In the genomic region with DNA sequence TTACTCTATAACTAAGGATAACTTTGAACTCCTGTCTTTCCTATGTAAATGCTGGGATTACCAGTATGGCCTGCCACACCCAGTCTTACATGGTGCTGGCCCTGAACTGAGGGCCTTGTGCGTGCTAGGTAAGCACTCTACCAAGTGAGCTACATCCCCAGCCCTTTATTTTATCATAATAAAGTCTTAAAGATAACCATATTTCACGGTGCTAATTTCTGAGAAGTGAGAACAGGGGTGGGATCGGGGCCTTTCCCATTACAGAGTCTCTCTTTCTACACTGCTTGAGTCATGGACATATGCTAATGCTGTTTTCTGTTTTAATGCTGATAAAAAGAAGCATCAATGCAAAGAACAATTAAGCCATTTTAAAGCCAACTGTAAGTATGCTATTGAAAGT, we compare ENCODE assay signal across 27 mouse cellular contexts. TPM values are rescaled to one million over a fixed set of nuclear protein-coding genes. Genes with fewer than 3 reads are reported as not detected.
DNase-seq lines count a peak whose midpoint lies in the region; ATAC-seq and TF ChIP-seq lines count a peak whose summit lies in the region.
"Had no signal": no experiment of that assay in that cellular context is flagged by ENCODE, and none has a peak within 500 bp of the region (broad histone marks: within the 10 kb centered on the region; RNA-seq: fewer than 3 reads in every experiment).

No protein-coding gene starts in this region.

- no peak overlapping the region for H3K4me3 ChIP-seq in lung, postnatal 0 days (ENCODE audit: low read depth, low read length)
- H3K4me3 ChIP-seq in lung, adult 2 months (replicated peaks; ENCODE audit: extremely low read depth, low read depth, low read length): no peak overlapping the region
- H3K4me3 ChIP-seq in liver, embryonic 14.5 days (ENCODE audit: insufficient read depth in 1 of 2, low read depth in 2 of 2, low read length in 2 of 2): no peak overlapping the region; a peak in 1 of 4 replicates
- H3K4me3 ChIP-seq: embryonic facial prominence, embryonic 13.5 days; heart, embryonic 15.5 days; hindbrain, embryonic 15.5 days; left cerebral cortex, adult 2 months; midbrain, embryonic 15.5 days; myocyte; neural tube, embryonic 13.5 days had no signal

- 0 out of 2 replicates have a peak overlapping the region, but pooled peaks have one; percentile 19 for H3K9ac ChIP-seq in lung, postnatal 0 days (replicated peaks; ENCODE audit: low read depth)
- peak overlapping the region; percentile 38 for H3K9ac ChIP-seq in liver, embryonic 14.5 days (replicated peaks)
- H3K9ac ChIP-seq: embryonic facial prominence, embryonic 13.5 days; heart, embryonic 15.5 days; hindbrain, embryonic 15.5 days; midbrain, embryonic 15.5 days; neural tube, embryonic 13.5 days had no signal

- H3K4me1 ChIP-seq in lung, postnatal 0 days (ENCODE audit: insufficient read depth, low read depth, low read length): peaks cover 9% of the 10 kb centered on the region; the same call in 1 of the 2 replicates
- peaks cover 17% of the 10 kb centered on the region for H3K4me1 ChIP-seq in lung, adult 2 months (ENCODE audit: control insufficient read depth, insufficient read depth, low read length)
- H3K4me1 ChIP-seq in liver, embryonic 14.5 days (replicated peaks; ENCODE audit: control insufficient read depth in 2 of 2, insufficient read depth in 2 of 2, low read length in 1 of 2): peaks cover 43 to 59% of the 10 kb centered on the region in 2 experiments

- TF ChIP-seq CTCF in lung, postnatal 0 days (IDR thresholded peaks at IDR 0.05): no peak
- TF ChIP-seq CTCF in lung, adult 2 months (IDR thresholded peaks at IDR 0.05; ENCODE audit: insufficient read depth, low read length): no peak
- no peak for TF ChIP-seq CTCF in liver, embryonic 14.5 days (IDR thresholded peaks at IDR 0.05; ENCODE audit: low read depth)

- TF ChIP-seq EP300 in lung, postnatal 0 days (IDR thresholded peaks at IDR 0.05): no peak
- 0 out of 2 replicates have a peak, but pooled peaks have one; percentile 10 for TF ChIP-seq EP300 in liver, embryonic 14.5 days (IDR thresholded peaks at IDR 0.05; ENCODE audit: low read depth)

- 83% methylated on average over 3 of the region's 3 CpGs for WGBS in lung, postnatal 0 days
- 88% methylated on average over 3 of the region's 3 CpGs for WGBS in lung, adult 2 months
- WGBS in liver, embryonic 14.5 days (ENCODE audit: insufficient replicate concordance): 15% methylated on average over 3 of the region's 3 CpGs

- no peak for TF ChIP-seq POLR2A in lung, adult 2 months (IDR thresholded peaks at IDR 0.05; ENCODE audit: borderline replicate concordance, extremely low read depth, low read depth, low read length)

- no peak for ATAC-seq in lung, postnatal 0 days
- ATAC-seq in liver, embryonic 14.5 days (ENCODE audit: insufficient read depth): peak; percentile 47
- ATAC-seq: forebrain, embryonic 14.5 days; midbrain, embryonic 15.5 days had no signal

- H3K9me3 ChIP-seq in lung, postnatal 0 days (ENCODE audit: low read length): no peaks in the 10 kb centered on the region
- no peaks in the 10 kb centered on the region for H3K9me3 ChIP-seq in liver, embryonic 14.5 days (ENCODE audit: control insufficient read depth, low read length)
- H3K9me3 ChIP-seq: embryonic facial prominence, embryonic 13.5 days; heart, embryonic 15.5 days; hindbrain, embryonic 15.5 days; midbrain, embryonic 15.5 days; neural tube, embryonic 13.5 days had no signal

- H3K27me3 ChIP-seq in lung, postnatal 0 days (replicated peaks; ENCODE audit: insufficient read depth, low read length): no peaks in the 10 kb centered on the region
- H3K27me3 ChIP-seq in liver, embryonic 14.5 days (ENCODE audit: control insufficient read depth, insufficient read depth, low read length): no peaks in the 10 kb centered on the region
- H3K27me3 ChIP-seq: embryonic facial prominence, embryonic 13.5 days; heart, embryonic 15.5 days; hindbrain, embryonic 15.5 days; midbrain, embryonic 15.5 days; neural tube, embryonic 13.5 days had no signal

- H3K4me2 ChIP-seq in lung, postnatal 0 days (replicated peaks; ENCODE audit: low read depth, low read length): no peak overlapping the region
- peak overlapping the region; percentile 52 for H3K4me2 ChIP-seq in liver, embryonic 14.5 days (ENCODE audit: low read depth)
- H3K4me2 ChIP-seq: embryonic facial prominence, embryonic 13.5 days; heart, embryonic 15.5 days; hindbrain, embryonic 15.5 days; midbrain, embryonic 15.5 days; neural tube, embryonic 13.5 days had no signal

- no peaks in the 10 kb centered on the region for H3K36me3 ChIP-seq in lung, postnatal 0 days (ENCODE audit: insufficient read depth, low read length)
- no peaks in the 10 kb centered on the region for H3K36me3 ChIP-seq in liver, embryonic 14.5 days (replicated peaks; ENCODE audit: control insufficient read depth, insufficient read depth, low read depth)
- H3K36me3 ChIP-seq: heart, embryonic 15.5 days; midbrain, embryonic 15.5 days had no signal

- no peak overlapping the region for H3K27ac ChIP-seq in lung, postnatal 0 days (ENCODE audit: low read length)
- H3K27ac ChIP-seq in liver, embryonic 14.5 days: peak overlapping the region; percentile 88
- H3K27ac ChIP-seq: embryonic facial prominence, embryonic 13.5 days; heart, embryonic 15.5 days; hindbrain, embryonic 15.5 days; kidney, postnatal 0 days; left cerebral cortex, adult 2 months; midbrain, embryonic 15.5 days; neural tube, embryonic 13.5 days had no signal

- no peak for DNase-seq in lung, postnatal 0 days (ENCODE audit: low spot score)
- DNase-seq in lung, adult 2 months: no peak
- peak; percentile 63 for DNase-seq in c-Kit-positive CD71-positive TER-119-negative erythroid progenitor cells, embryonic 14.5 days (ENCODE audit: low read depth)
- peak; percentile 38 to 72 (median 46) for DNase-seq in liver, embryonic 14.5 days (ENCODE audit: low read depth in 3 of 3, low spot score in 3 of 3)
- DNase-seq in embryo, embryonic 10 days (ENCODE audit: low spot score): no peak
- DNase-seq in gastrocnemius, postnatal 10 days: no peak
- DNase-seq in testis, postnatal 10 days (ENCODE audit: low spot score): no peak
- DNase-seq: adrenal gland, postnatal 25 days; cerebellum, adult 18-20 months; cerebellum, postnatal 14 days; embryo, embryonic 11 days; gastrocnemius, postnatal 14 days; heart, postnatal 36 days; kidney, adult 2 months; left cerebral cortex, postnatal 4 days; lung, postnatal 14 days; thymus, postnatal 14 days had no signal

RNA-seq across cellular contexts. Expression of a gene that starts 4.0 kb away (rescaled TPM):
- polyA plus RNA-seq in lung, postnatal 0 days (2015; fragmentation: Nextera tagmentation; extraction: Ambion mirVana): 9.3 and 10.4 TPM in 2 replicates
- 37.2 and 40.6 TPM in 2 replicates for polyA plus RNA-seq in lung, adult 2 months (2012; rRNA removed)
- 8.3 and 10.5 TPM in 2 replicates for polyA plus RNA-seq in liver, embryonic 14.5 days (2012; rRNA removed)
- 8.2 and 9.9 TPM in 2 replicates for polyA plus RNA-seq in liver, embryonic 14.5 days (2014; fragmentation: Nextera tagmentation; extraction: Ambion mirVana)
- total RNA-seq in gastrocnemius, postnatal 10 days (2021): 10 to 100 TPM; 10.3 to 11.1 TPM

RNA-seq across cellular contexts. Expression of a gene that starts 26.4 kb away (rescaled TPM):
- polyA plus RNA-seq in lung, postnatal 0 days (2015; fragmentation: Nextera tagmentation; extraction: Ambion mirVana): 200 TPM in 2 replicates
- 121 and 132 TPM in 2 replicates for polyA plus RNA-seq in lung, adult 2 months (2012; rRNA removed)
- 45.0 and 52.5 TPM in 2 replicates for polyA plus RNA-seq in liver, embryonic 14.5 days (2012; rRNA removed)
- 98.4 and 116 TPM in 2 replicates for polyA plus RNA-seq in liver, embryonic 14.5 days (2014; fragmentation: Nextera tagmentation; extraction: Ambion mirVana)
- 10 to 100 TPM; 81.9 to 88.6 TPM for total RNA-seq in gastrocnemius, postnatal 10 days (2021)

RNA-seq across cellular contexts. Expression of a gene that starts 29.3 kb away (rescaled TPM):
- polyA plus RNA-seq in lung, postnatal 0 days (2015; fragmentation: Nextera tagmentation; extraction: Ambion mirVana): 0.55 and 0.57 TPM in 2 replicates
- 1.9 and 2.3 TPM in 2 replicates for polyA plus RNA-seq in lung, adult 2 months (2012; rRNA removed)
- polyA plus RNA-seq in liver, embryonic 14.5 days (2012; rRNA removed): 0.03 and 0.08 TPM in 2 replicates
- 0.04 TPM in 1 of 2 replicates, not detected in the other for polyA plus RNA-seq in liver, embryonic 14.5 days (2014; fragmentation: Nextera tagmentation; extraction: Ambion mirVana)
- under 1 TPM; 0.28 to 0.47 TPM for total RNA-seq in gastrocnemius, postnatal 10 days (2021)
- total RNA-seq: adrenal gland, postnatal 25 days; liver, adult 2 months had no signal
- polyA plus RNA-seq: liver, adult 2 months had no signal

Comparison
In these comparisons a context has a peak if more than half of its experiments do, and no peak if none do; other contexts are left out.
1. DNase-seq: peak in c-Kit-positive CD71-positive TER-119-negative erythroid progenitor cells, embryonic 14.5 days (single experiment) and liver, embryonic 14.5 days (3 of 3); none in lung, postnatal 0 days (single experiment), lung, adult 2 months (single experiment), embryo, embryonic 10 days (single experiment), gastrocnemius, postnatal 10 days (single experiment) and testis, postnatal 10 days (single experiment).